Mouse (Mus musculus): Measurements from ENCODE around the gene Capza1. TPM values are rescaled to one million over a fixed set of nuclear protein-coding genes. Genes with fewer than 3 reads are reported as not detected.

The Capza1 gene
- polyA plus RNA-seq, 1 experiment from 2014 or later = 240 TPM

DNA sequence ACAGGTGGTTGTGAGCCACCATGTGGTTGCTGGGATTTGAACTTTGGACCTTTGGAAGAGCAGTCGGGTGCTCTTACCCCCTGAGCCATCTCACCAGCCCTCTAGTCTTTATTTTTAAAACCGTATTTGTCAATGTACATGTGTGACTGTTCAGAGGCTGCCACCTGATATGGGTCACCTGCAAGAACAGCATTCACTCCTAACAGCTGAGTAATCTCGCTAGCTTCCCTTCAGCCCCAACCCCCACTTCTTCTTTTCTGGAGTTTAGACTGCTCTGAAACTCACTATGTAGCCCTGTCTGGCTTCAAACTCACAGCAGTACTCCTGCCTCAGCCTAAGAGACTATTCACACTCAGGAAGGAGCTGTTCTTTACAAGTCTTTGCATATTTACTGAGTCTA lies 41.9 kb downstream of the Capza1 start:
- DNase-seq (ENCODE audit: low spot score) (no peak), ATAC-seq (replicated peaks; ENCODE audit: low FRiP score) (no peak)
- no peak overlapping the region for H3K4me3 ChIP-seq (ENCODE audit: low read depth, low read length)
- no peak overlapping the region for H3K4me2 ChIP-seq (ENCODE audit: low read depth, low read length, severe bottlenecking)
- WGBS = 86% methylated on average over 3 of the region's 3 CpGs
- H3K27me3 ChIP-seq (ENCODE audit: control insufficient read depth, insufficient read depth, low read length) = no peaks in the 10 kb centered on the region
- H3K4me1 ChIP-seq (replicated peaks; ENCODE audit: control insufficient read depth, insufficient read depth, low read length) = peaks cover 4% of the 10 kb centered on the region; the same call in 1 of the 2 replicates
- no peak overlapping the region for H3K9ac ChIP-seq (ENCODE audit: low read length)
- H3K27ac ChIP-seq (ENCODE audit: low read depth, low read length) = no peak overlapping the region
- H3K36me3 ChIP-seq (ENCODE audit: control insufficient read depth, insufficient read depth, low read length) = no peaks in the 10 kb centered on the region
- H3K9me3 ChIP-seq (ENCODE audit: control insufficient read depth, low read length) = no peaks in the 10 kb centered on the region

GRCm38 (mm10) chr3:104820426-104820825 lies 43.9 kb downstream of the Capza1 start:
- Histone ChIP-seq H3K9me3 (ENCODE audit: control insufficient read depth, low read length) (no peaks in the 10 kb centered on the region), H3K4me3 (ENCODE audit: low read depth, low read length) (no peak overlapping the region), H3K27me3 (ENCODE audit: control insufficient read depth, insufficient read depth, low read length) (no peaks in the 10 kb centered on the region), H3K27ac (ENCODE audit: low read depth, low read length) (no peak overlapping the region), H3K36me3 (ENCODE audit: control insufficient read depth, insufficient read depth, low read length) (no peaks in the 10 kb centered on the region), H3K4me1 (replicated peaks; ENCODE audit: control insufficient read depth, insufficient read depth, low read length) (peaks cover 6% of the 10 kb centered on the region; the same call in 1 of the 2 replicates), H3K9ac (ENCODE audit: low read length) (no peak overlapping the region), H3K4me2 (ENCODE audit: low read depth, low read length, severe bottlenecking) (no peak overlapping the region)
- WGBS = 57% methylated on average over 1 of the region's 1 CpGs
- DNase-seq (ENCODE audit: low spot score) = no peak
- ATAC-seq (replicated peaks; ENCODE audit: low FRiP score) = no peak

- WGBS = 12% methylated on average over 3 of the region's 3 CpGs
- H3K9me3 ChIP-seq (ENCODE audit: control insufficient read depth, low read length) = no peaks in the 10 kb centered on the region
- peak overlapping the region; percentile 12; the same call in 1 of the 2 replicates for H3K27ac ChIP-seq (ENCODE audit: low read depth, low read length)
Measured at GRCm38 (mm10) chr3:104818749-104819134, 45.6 kb downstream of the Capza1 start.

GRCm38 (mm10) chr3:104817991-104818748 lies 46.1 kb downstream of the Capza1 start, which contains the start of gene Mov10:
Gene Mov10, minus strand, starts transcription at chr3:104818563.
- under 1% methylated on average over 39 of the region's 40 CpGs for WGBS
- no peaks in the 10 kb centered on the region for H3K27me3 ChIP-seq (ENCODE audit: control insufficient read depth, insufficient read depth, low read length)
- peak; percentile 81 for ATAC-seq (replicated peaks; ENCODE audit: low FRiP score)
- peak within 1 kb of the TSS; percentile 37; the same call in 1 of the 2 replicates for H3K27ac ChIP-seq (ENCODE audit: low read depth, low read length)
- no peaks in the 10 kb centered on the region for H3K36me3 ChIP-seq (ENCODE audit: control insufficient read depth, insufficient read depth, low read length)
- H3K4me3 ChIP-seq (ENCODE audit: low read depth, low read length) = peak within 1 kb of the TSS; percentile 65
- DNase-seq (ENCODE audit: low spot score) = peak; percentile 82
- peak within 1 kb of the TSS; percentile 99 for H3K4me2 ChIP-seq (ENCODE audit: low read depth, low read length, severe bottlenecking)
- H3K9me3 ChIP-seq (ENCODE audit: control insufficient read depth, low read length) = no peaks in the 10 kb centered on the region
- peaks cover 6% of the 10 kb centered on the region; the same call in 1 of the 2 replicates for H3K4me1 ChIP-seq (replicated peaks; ENCODE audit: control insufficient read depth, insufficient read depth, low read length)
- peak within 1 kb of the TSS; percentile 74 for H3K9ac ChIP-seq (ENCODE audit: low read length)

More at GRCm38 (mm10) chr3:104818749-104819134, 45.6 kb downstream of the Capza1 start:
- Histone ChIP-seq H3K27me3 (ENCODE audit: control insufficient read depth, insufficient read depth, low read length) (no peaks in the 10 kb centered on the region), H3K9ac (ENCODE audit: low read length) (peak overlapping the region; percentile 74; the same call in 1 of the 2 replicates), H3K4me3 (ENCODE audit: low read depth, low read length) (peak overlapping the region; percentile 65; the same call in 1 of the 2 replicates), H3K4me2 (ENCODE audit: low read depth, low read length, severe bottlenecking) (peak overlapping the region; percentile 99), H3K36me3 (ENCODE audit: control insufficient read depth, insufficient read depth, low read length) (no peaks in the 10 kb centered on the region), H3K4me1 (replicated peaks; ENCODE audit: control insufficient read depth, insufficient read depth, low read length) (peaks cover 6% of the 10 kb centered on the region; the same call in 1 of the 2 replicates)
- no peak for DNase-seq (ENCODE audit: low spot score)
- ATAC-seq (replicated peaks; ENCODE audit: low FRiP score) = no peak

- peaks cover 6% of the 10 kb centered on the region; the same call in 1 of the 2 replicates for H3K4me1 ChIP-seq (replicated peaks; ENCODE audit: control insufficient read depth, insufficient read depth, low read length)
- H3K4me3 ChIP-seq (ENCODE audit: low read depth, low read length) = peak overlapping the region; percentile 65
- peak; percentile 78 for DNase-seq (ENCODE audit: low spot score)
- no peaks in the 10 kb centered on the region for H3K27me3 ChIP-seq (ENCODE audit: control insufficient read depth, insufficient read depth, low read length)
- H3K4me2 ChIP-seq (ENCODE audit: low read depth, low read length, severe bottlenecking) = peak overlapping the region; percentile 99
- ATAC-seq (replicated peaks; ENCODE audit: low FRiP score) = peak; percentile 79
- 1% methylated on average over 46 of the region's 46 CpGs for WGBS
- H3K9me3 ChIP-seq (ENCODE audit: control insufficient read depth, low read length) = no peaks in the 10 kb centered on the region
- peak overlapping the region; percentile 37; the same call in 1 of the 2 replicates for H3K27ac ChIP-seq (ENCODE audit: low read depth, low read length)
- H3K9ac ChIP-seq (ENCODE audit: low read length) = peak overlapping the region; percentile 74
- H3K36me3 ChIP-seq (ENCODE audit: control insufficient read depth, insufficient read depth, low read length) = no peaks in the 10 kb centered on the region
Measured at GRCm38 (mm10) chr3:104817481-104817990, 46.8 kb downstream of the Capza1 start.

DNA sequence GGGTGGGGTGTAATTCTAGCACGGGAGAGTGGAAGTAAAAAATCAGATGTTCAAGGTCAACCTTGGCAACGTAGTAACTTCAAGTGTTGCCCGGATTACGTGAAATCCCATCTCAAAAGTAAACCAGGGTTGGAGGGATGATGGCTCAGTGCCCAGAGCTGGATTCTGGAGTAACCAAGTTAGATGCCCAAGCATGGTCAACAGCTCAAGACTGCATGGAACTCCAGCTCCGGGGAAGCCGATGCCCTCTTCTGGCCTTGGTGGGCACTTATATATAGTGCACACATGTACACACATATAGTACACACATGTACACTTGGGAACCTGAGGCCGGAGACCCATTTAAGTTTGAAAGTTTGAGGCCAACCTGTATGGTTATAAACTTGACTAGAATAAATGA lies 48.2 kb downstream of the Capza1 start:
- no peak overlapping the region for H3K27ac ChIP-seq (ENCODE audit: low read depth, low read length)
- no peak overlapping the region for H3K4me2 ChIP-seq (ENCODE audit: low read depth, low read length, severe bottlenecking)
- no peaks in the 10 kb centered on the region for H3K27me3 ChIP-seq (ENCODE audit: control insufficient read depth, insufficient read depth, low read length)
- H3K4me3 ChIP-seq (ENCODE audit: low read depth, low read length) = no peak overlapping the region
- DNase-seq (ENCODE audit: low spot score) = no peak
- no peak overlapping the region for H3K9ac ChIP-seq (ENCODE audit: low read length)
- ATAC-seq (replicated peaks; ENCODE audit: low FRiP score) = no peak
- peaks cover 6% of the 10 kb centered on the region; the same call in 1 of the 2 replicates for H3K4me1 ChIP-seq (replicated peaks; ENCODE audit: control insufficient read depth, insufficient read depth, low read length)
- 95% methylated on average over 7 of the region's 7 CpGs for WGBS
- H3K36me3 ChIP-seq (ENCODE audit: control insufficient read depth, insufficient read depth, low read length) = no peaks in the 10 kb centered on the region
- no peaks in the 10 kb centered on the region for H3K9me3 ChIP-seq (ENCODE audit: control insufficient read depth, low read length)

- no peak overlapping the region for H3K27ac ChIP-seq (ENCODE audit: low read depth, low read length)
- no peaks in the 10 kb centered on the region for H3K9me3 ChIP-seq (ENCODE audit: control insufficient read depth, low read length)
- no peaks in the 10 kb centered on the region for H3K27me3 ChIP-seq (ENCODE audit: control insufficient read depth, insufficient read depth, low read length)
- no peak overlapping the region for H3K9ac ChIP-seq (ENCODE audit: low read length)
- no peaks in the 10 kb centered on the region for H3K36me3 ChIP-seq (ENCODE audit: control insufficient read depth, insufficient read depth, low read length)
- 68% methylated on average over 2 of the region's 2 CpGs for WGBS
- ATAC-seq (replicated peaks; ENCODE audit: low FRiP score) = no peak
- H3K4me2 ChIP-seq (ENCODE audit: low read depth, low read length, severe bottlenecking) = no peak overlapping the region
- no peak for DNase-seq (ENCODE audit: low spot score)
- peaks cover 6% of the 10 kb centered on the region; the same call in 1 of the 2 replicates for H3K4me1 ChIP-seq (replicated peaks; ENCODE audit: control insufficient read depth, insufficient read depth, low read length)
- H3K4me3 ChIP-seq (ENCODE audit: low read depth, low read length) = no peak overlapping the region
Measured at GRCm38 (mm10) chr3:104815346-104815745, 49.0 kb downstream of the Capza1 start.

GRCm38 (mm10) chr3:104814746-104815145 lies 49.6 kb downstream of the Capza1 start:
- no peaks in the 10 kb centered on the region for H3K36me3 ChIP-seq (ENCODE audit: control insufficient read depth, insufficient read depth, low read length)
- H3K4me2 ChIP-seq (ENCODE audit: low read depth, low read length, severe bottlenecking) = no peak overlapping the region
- H3K9ac ChIP-seq (ENCODE audit: low read length) = no peak overlapping the region
- DNase-seq (ENCODE audit: low spot score) (no peak), ATAC-seq (replicated peaks; ENCODE audit: low FRiP score) (no peak)
- H3K4me3 ChIP-seq (ENCODE audit: low read depth, low read length) = no peak overlapping the region
- H3K27ac ChIP-seq (ENCODE audit: low read depth, low read length) = no peak overlapping the region
- H3K9me3 ChIP-seq (ENCODE audit: control insufficient read depth, low read length) = no peaks in the 10 kb centered on the region
- H3K27me3 ChIP-seq (ENCODE audit: control insufficient read depth, insufficient read depth, low read length) = no peaks in the 10 kb centered on the region
- H3K4me1 ChIP-seq (replicated peaks; ENCODE audit: control insufficient read depth, insufficient read depth, low read length) = peaks cover 6% of the 10 kb centered on the region; the same call in 1 of the 2 replicates
- WGBS = 100% methylated on average over 1 of the region's 1 CpGs

Data from forebrain, embryonic 11.5 days (tissue).